Mouse (Mus musculus) stomach, postnatal 0 days (tissue): Measurements from ENCODE around the gene Ano3.

Experiments used
- CTCF ChIP-seq: IDR thresholded peaks from 2 replicates; pipeline ENCODE4 v1.5.1; 2016; ENCODE audit warnings: antibody characterized with exemption, low read depth, mild to moderate bottlenecking, moderate library complexity
- EP300 ChIP-seq: optimal IDR thresholded peaks from 2 replicates; pipeline ENCODE3; 2016; ENCODE audit warnings: antibody characterized with exemption

GRCm38 (mm10) chr2:110709436-110709835, 241.3 kb downstream of the Ano3 start:
- no peak for TF ChIP-seq CTCF
- TF ChIP-seq EP300, result no peak
